Mouse (Mus musculus) B cell, adult 2 months (primary cell): ENCODE data around the gene Oxct2b.
"Not testable (repeated sequence)": the region's sequence is repeated elsewhere in the genome, so short reads cannot be mapped to it uniquely, and the experiment has no call there.

ENCODE experiments used
- DNase-seq, 2 experiments: peaks; one replicate each; pipeline ENCODE4 v3.0.0; 2022

The Oxct2b gene

GRCm38 (mm10) chr4:123116011-123116410, at the start of gene Oxct2b:
TSS of gene Oxct2b (plus strand) at chr4:123116266.
- no peak for DNase-seq

DNA sequence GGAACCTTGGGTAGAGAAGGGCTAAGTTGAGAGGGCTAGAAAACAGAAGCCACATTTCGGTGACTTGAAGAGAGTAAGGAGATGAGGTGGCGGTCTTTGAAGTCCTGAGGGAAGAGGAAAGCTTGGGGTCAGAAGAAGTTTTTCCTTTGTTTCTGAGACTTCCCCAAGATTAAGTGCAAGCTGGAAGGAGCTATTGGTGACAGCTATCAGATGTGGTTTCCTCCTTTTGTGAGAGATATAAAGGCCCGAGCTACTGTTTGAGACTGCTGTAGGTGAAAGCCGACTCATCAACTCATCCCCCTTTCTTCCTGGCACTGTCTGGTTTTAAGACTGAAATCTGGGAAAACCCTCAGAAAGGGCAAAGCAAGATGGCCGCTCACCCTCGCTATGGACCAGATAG, 47.4 kb upstream of the Oxct2b start:
- DNase-seq: no peak

GRCm38 (mm10) chr4:123071266-123071966, 44.6 kb upstream of the Oxct2b start:
- peak; percentile 61 to 63 for DNase-seq

GRCm38 (mm10) chr4:123076928-123077327, 39.1 kb upstream of the Oxct2b start:
- no peak for DNase-seq

- no peak for DNase-seq
Measured at GRCm38 (mm10) chr4:123078231-123078630, 37.8 kb upstream of the Oxct2b start.

GRCm38 (mm10) chr4:123080791-123081190, 35.3 kb upstream of the Oxct2b start:
- no peak for DNase-seq

- DNase-seq: peak; percentile 82 to 84
Measured at GRCm38 (mm10) chr4:123082283-123083163, 33.5 kb upstream of the Oxct2b start.

GRCm38 (mm10) chr4:123083323-123083902, 32.7 kb upstream of the Oxct2b start:
- no peak for DNase-seq

DNA sequence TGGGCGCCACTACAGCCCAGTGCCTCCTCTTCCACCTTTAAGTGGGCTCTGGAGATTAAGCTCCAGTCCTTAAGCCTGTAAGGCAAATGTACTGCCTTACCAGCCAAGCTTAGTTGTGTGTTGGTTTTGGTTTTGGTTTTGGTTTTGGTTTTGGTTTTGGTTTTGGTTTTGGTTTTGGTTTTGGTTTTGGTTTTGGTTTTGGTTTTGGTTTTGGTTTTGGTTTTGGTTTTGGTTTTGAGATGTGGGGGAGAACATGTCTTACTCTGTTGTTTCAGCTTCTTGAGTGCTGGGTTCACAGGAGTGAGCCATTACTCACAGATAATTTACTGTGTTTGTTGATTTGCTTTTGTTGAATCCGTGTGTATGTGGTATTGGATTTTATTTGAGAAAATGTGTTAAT, 30.8 kb upstream of the Oxct2b start:
- DNase-seq: peak; percentile 40 to 47

DNA sequence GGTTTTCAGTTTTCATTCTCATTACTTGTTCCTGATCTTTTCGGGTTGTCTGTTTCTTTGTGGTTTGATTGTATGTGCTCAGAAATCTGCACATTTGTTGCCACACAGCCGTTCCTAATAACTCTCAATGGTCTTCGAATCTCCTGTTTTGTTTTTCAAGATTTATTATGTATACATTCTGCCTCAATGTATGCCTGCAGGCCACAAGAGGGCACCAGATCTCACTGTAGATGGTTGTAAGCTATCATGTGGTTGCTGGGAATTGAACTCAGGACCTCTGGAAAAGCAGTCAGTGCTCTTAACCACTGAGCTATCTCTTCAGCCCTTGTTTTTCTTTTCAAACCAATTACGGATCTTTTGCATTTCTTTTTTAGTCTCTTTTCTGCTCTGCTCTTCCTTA, 29.7 kb upstream of the Oxct2b start:
- DNase-seq: peak; percentile 19

DNA sequence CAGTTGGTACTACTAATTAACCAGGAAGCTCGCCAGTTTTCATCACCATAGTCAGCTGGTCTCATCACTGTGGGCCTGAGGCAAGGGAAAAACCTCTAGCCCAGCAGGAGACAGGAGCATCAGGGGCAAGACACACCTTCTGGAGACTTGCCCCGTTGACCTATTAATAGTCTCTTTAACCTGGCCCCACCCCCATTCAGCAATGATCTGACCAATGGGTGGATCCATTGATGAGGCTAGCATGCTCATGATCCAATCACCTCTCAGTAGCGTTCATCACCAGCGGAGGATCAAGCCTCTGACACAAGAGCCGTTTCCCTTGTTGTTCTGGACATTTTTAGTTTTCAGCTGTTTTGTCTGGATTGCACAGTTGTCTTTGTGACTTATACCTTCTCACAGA, 23.4 kb upstream of the Oxct2b start:
- no peak for DNase-seq

DNA sequence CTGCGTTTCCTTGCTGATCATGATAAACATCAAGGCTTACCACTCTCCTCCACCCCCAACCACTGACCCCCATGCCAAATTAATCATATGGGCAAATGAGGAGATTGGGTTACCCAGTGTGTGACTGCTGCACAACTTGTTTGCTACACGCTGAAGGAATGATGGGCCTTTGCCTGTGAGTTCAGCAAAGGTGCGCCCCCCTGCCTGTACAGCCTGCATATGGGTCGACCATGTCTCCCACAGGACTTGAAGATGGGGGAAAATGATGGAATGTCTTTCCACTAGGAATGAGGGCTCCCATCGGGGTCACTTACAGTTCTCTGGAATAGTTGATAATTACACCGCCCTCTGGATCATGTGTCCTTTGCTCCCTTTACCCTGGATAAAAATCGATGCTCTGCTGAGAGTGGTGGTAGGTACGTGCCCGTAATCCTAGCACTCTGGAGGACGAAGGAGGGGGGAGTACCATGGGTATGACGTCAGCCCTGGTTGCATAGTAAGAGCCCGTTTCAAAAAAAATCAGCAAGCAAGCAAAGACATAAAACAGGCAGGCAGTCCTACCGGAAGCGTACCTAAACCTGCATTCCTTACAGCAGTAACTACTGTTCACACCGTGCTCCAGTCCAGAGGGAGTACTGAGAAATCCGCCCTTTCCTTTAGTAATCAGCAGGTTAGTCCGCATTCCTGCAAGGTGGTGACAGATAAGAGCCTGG, 22.8 kb upstream of the Oxct2b start:
- DNase-seq: no peak

- DNase-seq: no peak
Measured at GRCm38 (mm10) chr4:123093869-123094268, 22.2 kb upstream of the Oxct2b start.

DNA sequence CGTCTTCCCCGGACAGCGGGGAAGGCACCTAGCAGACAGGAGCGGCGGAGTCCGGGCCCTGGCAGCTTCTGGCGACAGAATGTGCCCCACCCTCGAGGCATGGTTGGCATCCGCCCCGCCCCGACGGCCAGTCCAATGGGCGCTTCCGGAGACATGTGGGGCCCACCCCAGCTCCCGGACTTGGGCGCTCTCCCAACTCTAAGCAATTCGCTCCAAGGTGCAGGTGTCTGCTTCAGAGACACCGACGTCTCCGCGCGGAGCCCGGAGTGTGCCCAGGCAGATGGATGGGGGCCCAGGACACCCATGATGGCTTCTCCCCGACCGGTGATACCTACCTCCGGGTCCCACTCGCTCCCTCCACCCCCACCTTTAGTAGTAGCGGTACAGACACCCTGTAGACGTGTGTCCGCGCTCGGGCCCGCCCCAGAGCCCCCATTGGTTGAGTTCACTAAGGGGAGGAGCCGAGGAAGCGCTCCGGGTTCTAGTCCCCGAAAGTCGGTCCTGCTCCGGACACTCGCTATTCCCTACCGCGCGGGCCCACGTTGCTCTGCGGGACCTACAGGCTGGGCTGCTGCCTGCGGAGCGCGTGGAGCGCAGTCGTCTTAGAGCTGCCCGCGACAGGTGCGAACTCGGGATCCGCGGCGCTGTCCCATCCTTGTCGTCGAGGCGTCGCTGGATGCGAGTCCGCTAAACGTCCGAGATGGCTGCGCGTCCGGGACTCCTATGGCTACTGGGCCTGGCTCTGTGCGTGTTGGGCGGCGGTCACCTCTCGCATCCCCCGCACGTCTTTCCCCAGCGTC, 11.2 kb upstream of the Oxct2b start, which contains the start of gene Bmp8b:
Gene Bmp8b, plus strand, starts transcription at position 515 of the 800 bp plus-strand sequence.
- DNase-seq: no peak

- DNase-seq: no peak
Measured at GRCm38 (mm10) chr4:123105451-123105790, 10.6 kb upstream of the Oxct2b start.

- not testable (repeated sequence) for DNase-seq
Measured at GRCm38 (mm10) chr4:123105929-123106328, 10.1 kb upstream of the Oxct2b start.

DNA sequence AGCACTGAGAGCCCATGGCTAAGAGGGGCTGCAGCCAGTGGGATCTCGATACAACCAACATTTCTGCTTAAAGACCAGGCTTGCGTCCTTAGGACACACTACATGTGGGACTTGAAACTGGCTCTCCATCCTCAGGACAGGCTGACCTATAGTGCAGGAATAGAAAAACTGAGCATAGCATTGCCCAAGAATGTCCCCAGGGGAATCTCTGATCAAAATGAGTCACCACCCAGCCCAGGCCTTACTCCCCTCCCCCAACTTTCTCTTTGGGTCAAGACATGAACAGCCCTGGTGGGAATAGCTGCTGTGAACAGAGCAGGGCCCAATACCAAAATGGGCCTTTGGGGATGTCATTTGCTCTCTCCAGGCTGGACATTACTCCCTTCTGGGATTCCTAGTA, 9.2 kb upstream of the Oxct2b start:
- DNase-seq: no peak

DNA sequence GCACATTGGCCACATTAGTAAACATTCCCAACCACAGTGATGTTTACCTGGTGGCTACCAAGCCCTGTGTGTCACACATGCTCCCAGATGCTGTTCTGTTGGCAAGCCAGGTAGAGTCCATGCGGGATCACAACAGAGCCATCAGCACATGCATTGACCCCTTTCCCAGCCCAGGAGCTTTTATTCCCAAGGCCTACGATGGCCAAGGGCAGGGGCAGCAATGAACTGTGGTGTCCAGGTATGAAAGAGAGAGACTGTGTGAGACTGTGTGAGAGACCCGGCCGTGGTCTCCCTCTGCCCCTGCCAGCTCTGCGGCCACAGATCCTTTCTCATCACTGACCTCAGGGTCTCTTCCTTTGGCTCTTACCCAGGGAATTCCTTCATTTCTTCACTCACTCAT, 8.0 kb upstream of the Oxct2b start:
- DNase-seq: no peak

DNA sequence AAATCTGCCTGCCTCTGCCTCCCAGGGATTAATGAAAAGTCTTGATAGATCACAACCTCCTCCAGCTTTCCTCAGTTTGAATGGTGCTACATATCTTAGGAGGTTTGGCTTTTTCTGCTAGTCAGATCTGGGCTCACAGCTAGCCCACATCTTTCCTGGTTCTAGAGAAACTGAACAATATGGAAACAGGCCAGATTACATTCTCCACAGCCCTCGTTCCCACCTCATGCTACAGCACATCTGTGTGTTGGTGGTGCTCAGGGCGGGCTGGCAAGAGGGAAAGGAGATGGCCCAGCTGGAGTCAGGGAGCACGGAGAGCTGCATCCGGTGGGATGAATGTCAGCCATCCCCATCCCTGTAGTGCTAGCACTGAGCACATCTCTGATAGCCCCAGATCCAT, 5.3 kb upstream of the Oxct2b start:
- no peak for DNase-seq

- not testable (repeated sequence) for DNase-seq
Measured at GRCm38 (mm10) chr4:123111275-123111983, 4.6 kb upstream of the Oxct2b start.

GRCm38 (mm10) chr4:123112216-123112764, 3.8 kb upstream of the Oxct2b start:
- DNase-seq: no peak
